Mouse (Mus musculus) left cerebral cortex, postnatal 10 days (tissue): ENCODE results near the gene Sgsm1. TPM values are rescaled to one million over a fixed set of nuclear protein-coding genes. Genes with fewer than 3 reads are reported as not detected.
"Not testable (repeated sequence)": the region's sequence is repeated elsewhere in the genome, so short reads cannot be mapped to it uniquely, and the experiment has no call there.

Source experiments
- DNase-seq, 2 experiments: peaks; one replicate each; pipeline ENCODE4 v3.0.0; 2021 to 2022; ENCODE audit warnings: low spot score in 2 of 2, mixed read lengths in 1 of 2; ENCODE audit errors: extremely low spot score in 1 of 2
- intact Hi-C: fragments of 180-260 bp; cut with DNase I; formaldehyde crosslinking; loops from one replicate; pipeline ENCODE4 v1.15.1; 2025
- total RNA-seq, 2 experiments: library from RNA; stranded (reverse); gene quantifications; 2 replicates each; pipeline ENCODE4 v1.2.3; 2021

Sgsm1 gene
- total RNA-seq = 10 to 100 TPM; 83.2 to 87.1 TPM

DNA sequence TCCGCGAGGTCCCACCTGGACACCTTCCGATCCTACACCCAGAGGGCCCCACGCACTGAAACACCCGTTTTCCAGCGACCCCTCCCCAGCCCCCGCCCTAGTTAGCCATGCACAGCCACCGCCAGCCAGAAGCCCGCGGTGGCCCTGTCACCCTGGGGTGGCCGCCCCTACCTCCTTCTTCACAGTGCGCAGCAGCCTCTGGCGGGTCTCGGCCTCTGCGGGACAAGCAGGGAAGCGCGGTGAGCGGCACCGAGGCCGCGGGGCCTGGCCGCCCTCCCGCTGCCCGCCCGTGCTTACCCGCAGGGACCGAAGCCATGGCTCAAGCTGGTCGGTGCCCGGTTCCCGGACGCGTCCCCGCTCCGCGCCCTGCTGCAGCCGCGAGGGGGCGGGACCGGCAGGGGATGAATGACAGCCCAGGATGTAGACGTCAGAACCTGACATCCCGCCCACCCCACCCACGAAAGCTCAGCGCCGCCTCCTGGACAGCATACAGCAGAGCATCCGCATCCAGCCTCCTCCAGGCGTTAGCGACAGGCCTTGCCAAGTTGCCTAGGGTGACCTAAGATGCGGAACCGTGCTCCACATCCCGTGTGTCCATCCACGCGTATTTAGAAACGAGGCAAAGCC, at the start of gene Sgsm1:
Sgsm1 (minus strand) TSS at position 410 of the 627 bp plus-strand sequence.
- intact Hi-C loops = loop anchor here (5.0 kb wide), 1 partner anchor 38 kb away; no protein-coding TSS in a partner anchor

DNA sequence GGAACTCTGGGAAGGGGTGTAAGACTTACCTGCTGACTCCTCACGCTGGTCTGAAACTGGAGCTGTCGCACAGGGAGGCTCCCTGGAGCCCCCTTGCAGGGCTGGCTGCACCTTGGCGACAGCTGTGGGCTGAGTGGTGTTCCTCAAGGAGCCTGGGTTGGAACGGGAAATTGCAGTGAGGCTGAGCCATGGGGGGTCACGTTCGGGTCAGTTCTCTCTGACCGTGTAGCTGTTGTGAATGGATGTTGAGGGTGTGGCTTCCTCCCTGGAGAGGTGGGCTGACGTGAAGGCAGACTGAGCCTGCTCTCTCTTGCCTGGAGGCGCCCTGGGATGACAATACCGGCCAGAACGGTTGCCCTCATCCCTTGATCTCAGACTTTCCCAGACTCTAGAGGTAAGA, 48.2 kb upstream of the Sgsm1 start:
- DNase-seq = no peak
- intact Hi-C loops = no loop called here

More for the DNA sequence above, at the start of gene Sgsm1:
- peak; percentile 71 to 91 for DNase-seq

DNA sequence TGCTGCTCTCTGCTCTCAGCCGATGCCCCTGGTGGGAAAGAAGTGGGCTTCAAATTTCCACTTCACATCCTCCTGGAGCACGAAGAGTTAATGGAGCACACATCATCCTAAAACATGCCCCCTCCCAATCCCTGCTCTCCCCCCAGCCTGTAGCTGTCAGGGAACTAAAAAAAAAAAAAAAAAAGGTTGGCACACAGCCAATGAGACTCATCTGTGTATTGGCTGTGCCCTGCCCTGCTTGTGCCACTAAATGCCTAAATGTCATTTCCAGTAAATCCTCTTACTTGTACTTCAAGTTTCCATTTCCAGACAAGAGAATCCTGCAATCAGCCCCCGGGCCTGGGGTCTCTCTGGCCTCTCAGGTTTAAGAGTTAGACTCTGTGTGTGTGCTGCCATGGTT, 47.1 kb upstream of the Sgsm1 start:
- no peak for DNase-seq
- intact Hi-C loops = no loop called here

DNA sequence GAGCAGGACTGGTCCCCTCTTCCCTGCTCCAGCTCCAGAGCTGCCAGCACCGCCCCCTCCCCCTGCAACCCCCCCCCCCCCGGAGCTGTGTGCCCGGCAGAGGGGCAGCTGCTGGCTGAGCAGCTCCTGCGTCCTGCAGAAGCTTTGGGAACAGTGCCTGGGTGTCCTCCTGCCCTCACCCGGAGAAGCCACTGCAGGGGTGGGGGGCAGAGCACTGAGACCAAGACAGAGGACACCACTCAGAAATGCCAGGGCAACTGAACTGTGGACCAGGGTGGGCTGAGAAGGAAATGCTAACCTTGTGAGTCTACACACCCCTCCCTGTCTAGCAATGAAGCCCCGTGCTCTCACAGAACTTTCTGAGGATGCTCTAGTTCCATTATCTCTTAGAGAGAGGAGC, 46.6 kb upstream of the Sgsm1 start, which contains the start of gene Aym1:
Aym1 (plus strand) TSS at position 109 of the 400 bp plus-strand sequence.
- DNase-seq = no peak
- intact Hi-C loops = no loop called here

DNA sequence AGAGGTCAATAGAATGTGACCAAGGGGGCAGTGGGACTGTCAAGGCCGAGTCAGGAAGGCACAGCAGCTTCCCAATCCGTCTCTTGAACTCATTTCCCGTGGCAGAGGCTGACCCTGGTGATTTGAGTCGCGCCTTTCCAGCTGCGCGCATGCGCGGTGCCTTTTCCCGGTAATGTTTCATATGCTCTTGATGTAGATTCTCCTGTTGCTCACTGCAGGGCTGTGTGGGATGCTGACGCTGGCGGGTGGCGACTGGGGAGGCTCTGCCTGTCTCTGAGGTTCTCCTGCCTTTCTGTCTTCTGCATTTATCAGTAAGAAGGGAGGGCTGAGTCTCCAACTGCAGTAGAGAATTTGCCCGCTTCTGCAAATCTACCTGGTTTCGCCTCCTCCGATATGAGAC, 43.7 kb upstream of the Sgsm1 start:
- intact Hi-C loops = no loop called here
- DNase-seq = peak in 1 of 2 experiments; percentile 13

- intact Hi-C loops = no loop called here
- DNase-seq = no peak
These were observed 42.0 kb upstream of the Sgsm1 start for GRCm38 (mm10) chr5:113352636-113353035.

DNA sequence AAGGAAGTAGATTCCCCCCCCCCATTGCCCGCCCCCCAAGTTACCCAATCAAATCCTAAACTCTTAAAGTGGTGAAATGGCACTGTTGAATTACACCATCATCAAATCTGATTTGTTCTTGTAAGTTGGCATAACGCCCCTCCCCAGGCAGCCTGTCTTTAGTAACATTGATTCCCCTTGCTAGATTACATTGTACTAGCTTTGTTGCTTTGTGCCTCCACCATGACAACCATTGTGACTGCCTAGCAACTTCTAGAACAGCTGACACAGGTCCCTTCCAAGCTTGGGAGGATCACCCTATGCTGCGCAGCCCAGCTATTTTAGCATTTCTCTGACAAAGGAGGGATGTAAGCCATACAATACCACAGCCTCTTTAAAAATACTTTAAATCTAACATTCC, 41.2 kb upstream of the Sgsm1 start:
- intact Hi-C loops = no loop called here
- DNase-seq = peak in 1 of 2 experiments; percentile 34

- intact Hi-C loops = no loop called here
- DNase-seq = peak in 1 of 2 experiments; percentile 13
These were observed 39.2 kb upstream of the Sgsm1 start for GRCm38 (mm10) chr5:113349810-113350209.

DNA sequence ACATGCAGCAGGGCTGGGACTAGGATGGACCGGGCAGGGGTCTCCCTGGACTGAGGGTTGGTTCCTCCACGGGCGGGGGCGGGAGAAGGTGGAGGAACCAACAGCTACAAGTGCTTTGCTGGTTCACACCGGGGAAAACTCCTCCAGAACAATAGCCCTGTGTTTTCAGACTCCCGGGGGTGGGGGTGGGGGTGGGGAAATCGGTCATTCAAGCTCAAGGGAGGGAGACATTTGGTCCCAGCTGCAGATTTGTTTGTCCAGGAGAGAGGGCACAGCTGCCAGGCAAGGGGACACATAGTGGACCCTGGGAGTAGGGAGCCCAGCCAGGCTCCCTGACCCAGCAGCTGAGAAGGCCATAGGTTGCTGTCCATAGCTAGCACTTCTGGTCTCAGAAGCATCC, 38.6 kb upstream of the Sgsm1 start:
- intact Hi-C loops = no loop called here
- DNase-seq = no peak

GRCm38 (mm10) chr5:113348597-113348996, 38.0 kb upstream of the Sgsm1 start:
- intact Hi-C loops = no loop called here
- no peak for DNase-seq

GRCm38 (mm10) chr5:113347593-113347992, 37.0 kb upstream of the Sgsm1 start:
- intact Hi-C loops = no loop called here
- no peak for DNase-seq

DNA sequence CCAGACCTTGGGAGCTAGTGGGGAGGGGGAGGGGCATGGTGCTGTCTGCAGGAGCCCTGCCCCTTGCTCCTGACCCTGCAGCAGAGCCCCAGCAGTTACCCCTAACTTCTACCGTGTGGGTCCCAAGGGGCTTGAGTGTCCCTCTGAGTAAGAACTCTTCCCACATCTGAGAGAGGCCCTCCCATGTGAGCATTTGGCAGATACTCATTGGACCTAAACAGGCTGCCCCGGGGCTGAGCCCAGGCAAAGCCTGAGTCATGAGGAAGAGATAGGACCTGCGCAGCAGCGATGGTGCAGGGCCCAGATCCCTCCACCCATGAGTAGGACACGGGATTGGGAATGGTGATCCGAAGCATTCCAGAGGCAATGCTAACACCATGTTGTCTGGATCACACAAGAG, 36.1 kb upstream of the Sgsm1 start:
- intact Hi-C loops, DNase-seq: not testable (repeated sequence)

GRCm38 (mm10) chr5:113345781-113346180, 35.2 kb upstream of the Sgsm1 start:
- no peak for DNase-seq
- intact Hi-C loops = no loop called here

DNA sequence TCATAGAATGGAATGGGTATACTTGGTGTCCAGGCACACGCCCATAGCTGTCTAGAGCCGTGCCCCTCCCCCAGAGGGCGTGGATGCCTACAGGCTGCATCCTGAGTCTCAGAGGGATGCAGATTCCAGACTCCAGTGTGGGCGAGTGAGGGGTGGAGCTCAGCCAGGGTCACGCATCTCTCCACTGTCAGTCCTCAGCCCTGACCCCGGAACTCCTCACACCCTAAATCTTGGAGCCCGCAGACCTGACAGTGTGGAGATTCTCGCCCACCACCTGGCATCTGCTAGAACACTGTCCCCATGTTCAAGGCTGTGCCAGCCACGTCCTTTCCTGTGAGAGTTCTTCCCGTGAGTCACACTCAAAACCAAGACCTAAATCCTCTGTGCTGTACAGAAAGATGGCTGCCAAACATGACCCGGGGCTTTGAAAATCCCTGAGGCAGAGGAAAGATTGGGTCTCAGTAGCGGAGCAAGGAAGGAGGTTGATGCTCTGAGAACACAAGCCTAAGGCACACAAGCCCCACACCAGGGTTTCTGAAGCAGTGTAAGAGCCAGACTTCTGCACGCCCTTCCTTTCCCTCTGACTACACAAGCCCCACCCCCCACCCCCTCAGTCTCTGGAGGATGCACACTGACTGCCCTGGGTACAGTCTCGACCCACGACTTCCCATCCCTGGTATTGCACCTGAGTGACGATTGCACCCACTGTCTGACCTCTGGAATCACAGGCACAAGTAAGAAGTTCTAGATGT, 34.2 kb upstream of the Sgsm1 start:
- no peak for DNase-seq
- intact Hi-C loops = no loop called here

DNA sequence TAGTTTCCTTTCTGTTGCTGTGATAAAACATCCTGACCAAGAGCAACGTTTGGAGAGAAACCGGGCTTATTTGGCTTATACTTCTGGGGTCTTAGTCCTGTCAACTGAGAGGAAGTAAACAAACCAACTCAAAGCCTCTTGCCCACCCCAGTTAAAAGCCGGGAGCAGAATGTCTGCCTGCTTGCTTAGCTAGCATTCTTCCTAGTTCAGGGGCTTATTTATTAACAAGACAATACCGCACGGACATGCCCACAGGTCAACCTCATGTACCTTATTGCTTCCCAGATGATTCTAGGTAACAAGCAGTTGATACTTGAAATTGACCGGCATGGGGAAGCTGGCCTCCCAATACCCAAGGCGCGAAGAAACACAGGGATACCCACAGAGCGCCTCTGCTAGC, 25.7 kb upstream of the Sgsm1 start:
- intact Hi-C loops = no loop called here

DNA sequence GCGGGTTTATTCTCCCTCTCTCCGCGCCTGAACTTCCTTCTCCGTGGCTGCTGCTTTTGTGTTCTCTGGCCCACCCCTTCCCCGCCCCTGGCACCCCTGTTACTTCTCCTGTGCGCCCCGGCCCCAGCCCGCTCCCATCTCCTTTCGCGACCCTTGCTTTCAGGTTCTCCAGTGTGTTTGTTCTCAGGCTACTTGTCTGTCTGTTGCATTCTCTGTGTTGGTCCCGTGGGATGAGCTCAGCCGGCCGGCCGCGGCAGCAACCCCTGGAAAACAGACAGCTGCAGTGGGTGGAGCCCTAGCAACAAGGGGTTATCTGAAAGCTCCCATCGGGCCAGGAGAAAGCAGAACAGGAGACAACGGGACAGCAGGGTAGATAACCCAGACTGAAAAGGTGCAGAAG, 25.1 kb upstream of the Sgsm1 start:
- no peak for DNase-seq
- intact Hi-C loops = no loop called here

More for the DNA sequence above, 25.7 kb upstream of the Sgsm1 start:
- no peak for DNase-seq

DNA sequence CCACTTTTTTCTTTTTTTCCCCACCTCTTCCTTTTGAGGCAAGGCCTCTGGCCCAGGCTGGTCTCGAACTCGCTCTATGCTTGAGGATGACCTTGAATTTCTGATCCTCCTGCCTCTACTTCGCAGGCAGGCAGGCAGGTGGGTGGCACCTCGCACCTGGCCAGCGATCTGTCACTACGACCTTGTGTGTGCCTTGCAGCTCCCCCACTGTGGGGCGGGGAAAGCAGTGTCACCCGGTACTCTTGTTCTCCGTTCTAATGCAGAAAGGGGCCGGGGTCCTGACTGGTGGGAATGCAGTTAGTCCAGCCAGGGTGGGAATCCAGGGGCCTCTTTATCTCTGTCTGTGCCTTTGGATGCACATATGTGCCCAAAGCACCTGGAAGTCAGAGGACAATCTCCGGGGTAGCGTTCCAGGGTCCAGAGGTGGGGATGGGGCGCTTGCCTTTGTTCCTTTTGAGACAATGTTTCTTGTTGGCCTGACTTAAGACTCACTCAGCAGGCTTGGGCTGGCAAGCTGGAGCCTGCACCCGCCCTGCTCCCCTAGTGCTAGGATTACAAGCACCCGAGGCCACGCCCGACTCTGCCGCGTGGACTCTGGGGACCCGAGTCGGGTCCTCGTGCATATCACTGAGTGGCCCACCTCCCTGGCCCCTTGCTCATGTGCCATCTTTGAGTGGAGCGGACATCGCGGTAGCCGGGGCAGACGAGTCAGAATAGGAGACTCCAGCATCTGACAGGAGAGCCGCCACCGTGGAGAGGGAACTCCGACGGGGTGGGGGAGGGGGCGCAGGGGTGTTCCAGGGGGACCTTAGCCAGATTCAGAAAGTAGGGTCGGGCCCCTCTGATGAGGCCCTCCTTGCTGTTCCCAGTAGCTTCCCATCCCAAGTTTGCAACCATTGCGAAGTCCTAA, 24.3 kb upstream of the Sgsm1 start:
- intact Hi-C loops = no loop called here
- DNase-seq = no peak

DNA sequence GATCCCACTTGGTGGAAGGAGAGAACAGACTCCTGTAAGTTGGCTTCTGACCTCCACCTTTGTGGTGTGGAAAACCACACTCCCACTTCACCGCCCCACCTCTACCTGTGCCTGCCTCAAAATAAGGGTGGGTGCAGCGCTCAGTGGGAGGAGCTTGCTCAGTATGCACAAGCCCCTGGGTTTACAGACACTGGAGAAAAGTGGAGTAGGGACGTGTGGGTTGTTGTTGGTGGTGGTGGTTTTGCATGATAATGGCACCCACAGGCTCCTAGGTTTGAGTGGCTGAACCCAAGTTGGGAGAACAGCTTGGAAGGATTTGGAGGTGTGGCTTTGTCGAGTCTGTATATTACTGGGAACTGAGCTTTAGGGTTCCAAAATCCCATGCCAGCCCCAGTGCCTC, 22.3 kb upstream of the Sgsm1 start:
- intact Hi-C loops = no loop called here
- no peak for DNase-seq

GRCm38 (mm10) chr5:113332239-113332638, 21.7 kb upstream of the Sgsm1 start:
- DNase-seq = no peak
- intact Hi-C loops = no loop called here
